Mouse (Mus musculus) intestine, embryonic 16.5 days (tissue): ENCODE results near the gene Arl10. TPM values are rescaled to one million over a fixed set of nuclear protein-coding genes. Genes with fewer than 3 reads are reported as not detected.

Source experiments
- ATAC-seq: fragments of 200-750 bp; cut with Nextera tagmentation; 2 replicates; pipeline ENCODE4 v1.8.0; 2017; ENCODE audit warnings: moderate TSS enrichment, moderate library complexity
- H3K27ac ChIP-seq: fragments of 300-500 bp; sonication (generic); 2 replicates; pipeline ENCODE4 v1.5.1; 2014; ENCODE audit warnings: mild to moderate bottlenecking, low read length
- H3K27me3 ChIP-seq: fragments of 300-500 bp; sonication (generic); replicated peaks from 2 replicates; pipeline ENCODE4 v1.6.1; 2014; ENCODE audit warnings: low read length, control low read depth, mixed read lengths; ENCODE audit not compliant: control insufficient read depth, insufficient read depth
- H3K36me3 ChIP-seq: fragments of 300-500 bp; sonication (generic); 2 replicates; pipeline ENCODE4 v1.6.1; 2014; ENCODE audit warnings: low read length, control low read depth; ENCODE audit not compliant: control insufficient read depth, insufficient read depth
- H3K4me1 ChIP-seq: fragments of 300-500 bp; sonication (generic); 2 replicates; pipeline ENCODE4 v1.6.1; 2014; ENCODE audit warnings: low read length, control low read depth, mixed read lengths; ENCODE audit not compliant: control insufficient read depth, insufficient read depth
- H3K4me2 ChIP-seq: fragments of 300-500 bp; sonication (generic); 2 replicates; pipeline ENCODE4 v1.6.1; 2014; ENCODE audit warnings: low read depth, low read length, control low read depth
- H3K4me3 ChIP-seq: fragments of 300-500 bp; sonication (generic); 2 replicates; pipeline ENCODE4 v1.5.1; 2014; ENCODE audit warnings: mild to moderate bottlenecking, low read length
- H3K9ac ChIP-seq: fragments of 300-500 bp; sonication (generic); 2 replicates; pipeline ENCODE4 v1.6.1; 2014; ENCODE audit warnings: low read depth, low read length
- H3K9me3 ChIP-seq: fragments of 300-500 bp; sonication (generic); 2 replicates; pipeline ENCODE4 v1.6.1; 2016; ENCODE audit warnings: low read length, control low read depth; ENCODE audit not compliant: control insufficient read depth
- WGBS: fragments of 180-500 bp; shearing (Covaris S2); extraction: QIAGEN DNeasy Blood & Tissue Kit; methylation state at CpG from one replicate; pipeline ENCODE4 v1.1.7; 2014; 5-methylcytosine and 5-hydroxymethylcytosine counted together
- polyA plus RNA-seq: library from polyadenylated mRNA; unstranded; fragments of >200 nt; fragmentation: Nextera tagmentation; extraction: Ambion mirVana; gene quantifications from 2 replicates; pipeline ENCODE4 v1.2.1, GENCODE M21; 2015

Gene Arl10
- polyA plus RNA-seq: 18.8 and 21.5 TPM in 2 replicates

GRCm38 (mm10) chr13:54574854-54575481 lies at the start of gene Arl10:
Gene Arl10, plus strand, starts transcription at chr13:54575015.
- Histone ChIP-seq H3K27me3 (no peaks in the 10 kb centered on the region), H3K36me3 (no peaks in the 10 kb centered on the region), H3K4me3 (peak within 1 kb of the TSS; percentile 98), H3K4me1 (peaks cover 12% of the 10 kb centered on the region), H3K9ac (peak within 1 kb of the TSS; percentile 97), H3K27ac (peak within 1 kb of the TSS; percentile 90), H3K4me2 (peak within 1 kb of the TSS; percentile 90), H3K9me3 (no peaks in the 10 kb centered on the region)
- peak; percentile 91 for ATAC-seq
- WGBS: under 1% methylated on average over 55 of the region's 55 CpGs

GRCm38 (mm10) chr13:54527140-54527539 lies 47.7 kb upstream of the Arl10 start:
- Histone ChIP-seq H3K27me3 (no peaks in the 10 kb centered on the region), H3K4me3 (no peak overlapping the region), H3K9ac (no peak overlapping the region), H3K36me3 (0 out of 2 replicates have a peak, but pooled peaks cover 7% of the 10 kb centered on the region), H3K27ac (no peak overlapping the region), H3K9me3 (no peaks in the 10 kb centered on the region), H3K4me2 (no peak overlapping the region), H3K4me1 (no peaks in the 10 kb centered on the region)
- no peak for ATAC-seq
- WGBS: 88% methylated on average over 6 of the region's 6 CpGs

- Histone ChIP-seq H3K4me3 (no peak overlapping the region), H3K9me3 (no peaks in the 10 kb centered on the region), H3K4me1 (no peaks in the 10 kb centered on the region), H3K27me3 (no peaks in the 10 kb centered on the region), H3K27ac (no peak overlapping the region), H3K4me2 (no peak overlapping the region), H3K9ac (no peak overlapping the region), H3K36me3 (no peaks in the 10 kb centered on the region)
- ATAC-seq: no peak
These were observed 42.7 kb upstream of the Arl10 start for GRCm38 (mm10) chr13:54532134-54532533.

GRCm38 (mm10) chr13:54548036-54548435 lies 26.8 kb upstream of the Arl10 start:
- no peaks in the 10 kb centered on the region for H3K9me3 ChIP-seq
- no peaks in the 10 kb centered on the region for H3K27me3 ChIP-seq
- no peak for ATAC-seq
- no peak overlapping the region for H3K4me3 ChIP-seq
- H3K4me1 ChIP-seq: no peaks in the 10 kb centered on the region
- H3K27ac ChIP-seq: no peak overlapping the region
- H3K36me3 ChIP-seq: peaks cover 9% of the 10 kb centered on the region; the same call in 1 of the 2 replicates
- H3K4me2 ChIP-seq: no peak overlapping the region
- 87% methylated on average over 7 of the region's 7 CpGs for WGBS
- H3K9ac ChIP-seq: no peak overlapping the region

GRCm38 (mm10) chr13:54556176-54556575 lies 18.6 kb upstream of the Arl10 start:
- WGBS: 89% methylated on average over 9 of the region's 9 CpGs

GRCm38 (mm10) chr13:54556796-54557195 lies 18.0 kb upstream of the Arl10 start:
- ATAC-seq: no peak
- Histone ChIP-seq H3K4me2 (no peak overlapping the region), H3K9ac (no peak overlapping the region), H3K4me3 (no peak overlapping the region), H3K27ac (no peak overlapping the region), H3K36me3 (peaks cover 26% of the 10 kb centered on the region), H3K9me3 (no peaks in the 10 kb centered on the region), H3K27me3 (no peaks in the 10 kb centered on the region), H3K4me1 (no peaks in the 10 kb centered on the region)
- WGBS: 87% methylated on average over 3 of the region's 3 CpGs

More at GRCm38 (mm10) chr13:54556176-54556575, 18.6 kb upstream of the Arl10 start:
- no peak overlapping the region for H3K9ac ChIP-seq
- no peak overlapping the region for H3K4me3 ChIP-seq
- no peak for ATAC-seq
- H3K4me2 ChIP-seq: no peak overlapping the region
- no peaks in the 10 kb centered on the region for H3K9me3 ChIP-seq
- H3K36me3 ChIP-seq: peaks cover 26% of the 10 kb centered on the region
- no peaks in the 10 kb centered on the region for H3K27me3 ChIP-seq
- no peak overlapping the region for H3K27ac ChIP-seq
- H3K4me1 ChIP-seq: no peaks in the 10 kb centered on the region

- Histone ChIP-seq H3K36me3 (peaks cover 27% of the 10 kb centered on the region), H3K9me3 (no peaks in the 10 kb centered on the region), H3K9ac (no peak overlapping the region), H3K4me2 (no peak overlapping the region), H3K27me3 (no peaks in the 10 kb centered on the region), H3K4me3 (no peak overlapping the region), H3K27ac (no peak overlapping the region), H3K4me1 (no peaks in the 10 kb centered on the region)
- ATAC-seq: no peak
- WGBS: 97% methylated on average over 1 of the region's 1 CpGs
These were observed 17.2 kb upstream of the Arl10 start for GRCm38 (mm10) chr13:54557652-54558051.

GRCm38 (mm10) chr13:54559656-54560055 lies 15.2 kb upstream of the Arl10 start:
- Histone ChIP-seq H3K36me3 (peaks cover 27% of the 10 kb centered on the region), H3K4me3 (no peak overlapping the region), H3K27me3 (no peaks in the 10 kb centered on the region), H3K9ac (no peak overlapping the region), H3K27ac (no peak overlapping the region), H3K4me1 (peaks cover 7% of the 10 kb centered on the region), H3K9me3 (no peaks in the 10 kb centered on the region), H3K4me2 (no peak overlapping the region)
- 96% methylated on average over 2 of the region's 2 CpGs for WGBS
- ATAC-seq: no peak

- Histone ChIP-seq H3K36me3 (peaks cover 27% of the 10 kb centered on the region), H3K27me3 (no peaks in the 10 kb centered on the region), H3K4me2 (no peak overlapping the region), H3K4me3 (no peak overlapping the region), H3K27ac (no peak overlapping the region), H3K4me1 (peaks cover 7% of the 10 kb centered on the region), H3K9me3 (no peaks in the 10 kb centered on the region), H3K9ac (no peak overlapping the region)
- ATAC-seq: no peak
- WGBS: 93% methylated on average over 7 of the region's 7 CpGs
These were observed 14.2 kb upstream of the Arl10 start for GRCm38 (mm10) chr13:54560608-54561007.

GRCm38 (mm10) chr13:54562562-54562961 lies 12.3 kb upstream of the Arl10 start:
- Histone ChIP-seq H3K36me3 (peaks cover 26% of the 10 kb centered on the region), H3K9ac (no peak overlapping the region), H3K4me1 (peaks cover 7% of the 10 kb centered on the region), H3K27ac (no peak overlapping the region), H3K9me3 (no peaks in the 10 kb centered on the region), H3K27me3 (no peaks in the 10 kb centered on the region), H3K4me3 (no peak overlapping the region), H3K4me2 (no peak overlapping the region)
- WGBS: 82% methylated on average over 7 of the region's 7 CpGs
- ATAC-seq: no peak
